Mouse (Mus musculus): ENCODE results near the gene Asic2.

DNA sequence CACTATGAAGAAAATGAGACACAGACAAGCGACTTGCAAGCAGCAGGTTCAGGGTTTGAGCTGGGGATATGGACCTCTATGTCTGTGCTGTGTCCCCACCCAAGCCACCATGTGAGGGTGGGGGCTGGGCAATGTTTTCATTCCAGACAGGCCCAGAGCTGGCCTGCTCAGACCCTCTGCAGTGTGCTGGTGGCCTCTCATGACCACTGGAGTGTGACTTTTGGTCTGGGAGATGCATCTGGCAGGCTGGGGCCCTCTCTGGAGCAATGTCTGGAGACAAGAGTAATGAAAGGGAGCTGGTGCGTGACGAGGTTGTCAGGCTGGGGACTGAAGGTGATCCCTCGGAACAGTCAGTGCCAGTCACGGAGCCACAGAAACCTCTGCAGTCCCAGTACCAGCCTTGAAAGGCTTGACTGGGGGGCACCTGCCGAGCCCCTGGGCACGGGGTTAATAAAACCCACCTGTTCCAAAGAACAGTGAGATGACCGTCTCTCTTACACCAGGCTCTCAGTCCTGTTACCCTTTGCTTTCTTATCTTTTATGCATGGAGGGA lies 848.2 kb downstream of the Asic2 start:
- no peak for TF ChIP-seq CTCF (IDR thresholded peaks at IDR 0.05; ENCODE audit: low read depth)
- no peak for TF ChIP-seq EP300 (IDR thresholded peaks at IDR 0.05; ENCODE audit: low read depth)
